Mouse (Mus musculus): ENCODE results near the gene Cggbp1.

The Cggbp1 gene

DNA sequence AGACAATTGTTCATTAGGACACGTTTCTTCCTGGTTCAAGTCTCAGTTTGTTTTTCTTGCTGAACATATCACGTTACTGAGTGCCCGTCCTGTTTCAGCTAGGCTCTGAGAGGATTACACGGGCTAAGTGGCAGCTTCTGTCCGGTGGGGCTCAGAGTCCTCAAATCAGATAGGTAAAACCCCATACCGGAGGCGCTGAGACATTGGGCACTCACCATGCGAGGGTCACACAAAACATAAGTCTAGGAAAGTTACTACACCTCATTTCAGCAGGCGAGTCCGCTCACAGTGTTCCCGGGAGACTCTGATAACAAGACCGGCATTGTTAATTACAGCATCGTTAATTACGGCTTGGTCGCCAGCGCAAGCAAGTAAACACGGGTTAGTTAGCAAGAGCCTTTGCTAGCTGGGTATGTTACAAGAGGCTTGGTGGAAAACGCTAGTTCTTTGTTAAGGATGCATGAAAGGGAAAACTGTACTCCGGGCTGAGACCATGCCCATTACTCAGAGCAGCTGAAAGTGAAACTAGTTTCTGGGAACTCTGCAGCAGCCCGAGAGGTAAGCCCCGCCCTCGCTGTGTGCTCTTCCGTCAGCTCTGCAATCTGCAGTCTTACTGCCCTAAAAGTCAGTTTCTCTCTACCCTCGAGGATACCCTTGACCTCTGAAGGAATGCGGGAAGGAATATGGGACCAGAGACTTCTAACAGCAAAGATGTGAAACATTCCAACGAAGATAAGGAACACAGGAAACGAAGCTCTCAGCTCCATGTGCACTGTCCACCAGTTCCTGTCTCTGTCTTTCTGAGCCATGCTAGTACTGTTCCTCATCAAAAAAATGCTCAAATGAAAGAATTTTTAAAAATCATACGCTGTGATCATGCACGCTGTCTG lies 21.9 kb downstream of the Cggbp1 start:
- peak; percentile 72 for DNase-seq (ENCODE audit: low read depth)

DNA sequence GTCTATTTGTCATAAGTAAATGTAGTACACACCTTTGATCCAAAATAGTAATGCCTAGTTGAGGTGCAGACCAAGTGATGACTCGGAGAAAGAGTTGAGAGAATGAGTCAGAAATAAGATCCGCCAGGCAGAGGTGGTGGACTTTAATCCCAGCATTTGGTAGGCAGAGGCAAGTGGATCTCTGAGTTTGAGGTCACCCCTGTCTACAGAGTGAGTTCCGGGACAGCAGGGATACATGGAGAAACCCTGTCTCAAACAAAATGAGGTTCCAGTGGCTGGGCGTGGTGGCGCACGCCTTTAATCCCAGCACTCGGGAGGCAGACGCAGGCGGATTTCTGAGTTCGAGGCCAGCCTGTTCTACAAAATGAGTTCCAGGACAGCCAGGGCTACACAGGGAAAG lies 23.6 kb downstream of the Cggbp1 start:
- no peak for DNase-seq (ENCODE audit: low read depth)

DNA sequence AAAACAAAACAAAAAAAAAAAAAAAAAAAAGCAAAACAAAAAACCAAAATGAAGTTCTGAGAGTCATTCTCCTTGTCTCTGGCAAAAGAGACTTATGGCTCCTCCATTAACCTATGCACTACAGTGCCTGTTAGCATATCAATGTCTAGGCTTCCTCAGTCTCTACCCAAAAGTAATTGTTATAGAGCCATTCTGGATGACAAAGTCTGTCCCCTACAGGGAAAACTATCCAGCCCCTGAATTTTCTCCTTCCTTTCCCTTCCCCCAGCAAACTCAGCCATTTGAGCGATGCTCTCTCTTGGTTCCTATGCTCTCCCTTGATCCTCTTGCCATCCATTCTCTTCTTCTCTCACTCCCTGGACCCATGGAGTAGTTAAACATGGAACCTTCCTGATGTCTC lies 24.0 kb downstream of the Cggbp1 start:
- no peak for DNase-seq (ENCODE audit: low read depth)

DNA sequence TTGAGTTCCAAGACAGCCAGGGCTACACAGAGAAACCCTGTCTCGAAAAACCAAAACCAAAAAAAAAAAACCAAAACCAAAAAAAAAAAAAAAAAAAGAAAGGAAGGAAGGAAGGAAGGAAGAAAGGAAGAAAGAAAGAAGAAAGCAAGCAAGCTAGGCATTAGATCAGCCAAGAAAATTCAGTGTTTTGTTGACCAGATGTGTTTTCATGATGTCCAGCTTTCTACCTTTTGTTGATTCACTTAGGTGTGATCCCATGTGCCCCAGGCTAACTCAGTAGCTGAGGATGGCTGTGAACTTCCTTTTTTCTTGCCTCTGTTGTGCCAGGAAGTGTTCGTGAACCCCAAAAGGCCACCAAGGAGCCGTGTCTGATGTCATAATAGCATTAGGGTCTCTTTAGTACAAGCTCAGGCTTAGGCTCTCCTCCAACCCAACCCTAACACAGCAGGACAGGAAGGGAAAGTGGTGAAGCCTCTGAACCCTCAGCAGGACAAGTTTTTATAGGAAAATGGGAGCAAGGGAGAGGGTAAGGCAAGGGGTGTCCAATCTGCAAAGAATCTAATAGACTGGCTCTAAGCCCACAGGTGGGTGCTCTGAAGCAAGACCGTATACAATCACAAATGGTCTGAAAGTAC lies 25.0 kb downstream of the Cggbp1 start:
- DNase-seq (ENCODE audit: low read depth), result no peak

DNA sequence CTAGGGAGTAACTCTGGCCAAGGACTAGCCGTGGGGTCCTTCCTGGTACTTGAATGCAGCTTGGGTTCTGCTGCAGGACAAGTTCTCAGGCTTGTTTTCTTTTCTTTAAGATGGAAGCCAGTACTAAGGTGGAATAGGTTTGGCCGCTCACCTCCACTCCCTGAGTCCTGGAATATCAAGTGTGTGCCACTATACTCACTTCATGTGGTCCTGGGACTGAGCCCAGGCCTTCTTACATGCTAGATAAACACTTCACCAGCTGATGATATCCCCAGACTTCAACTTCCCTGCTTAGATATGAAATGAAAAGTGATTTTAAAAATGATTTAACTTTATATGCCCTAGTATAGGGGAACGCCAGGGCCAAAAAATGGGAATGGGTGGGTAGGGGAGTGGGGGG lies 25.5 kb downstream of the Cggbp1 start:
- no peak for DNase-seq (ENCODE audit: low read depth)

DNA sequence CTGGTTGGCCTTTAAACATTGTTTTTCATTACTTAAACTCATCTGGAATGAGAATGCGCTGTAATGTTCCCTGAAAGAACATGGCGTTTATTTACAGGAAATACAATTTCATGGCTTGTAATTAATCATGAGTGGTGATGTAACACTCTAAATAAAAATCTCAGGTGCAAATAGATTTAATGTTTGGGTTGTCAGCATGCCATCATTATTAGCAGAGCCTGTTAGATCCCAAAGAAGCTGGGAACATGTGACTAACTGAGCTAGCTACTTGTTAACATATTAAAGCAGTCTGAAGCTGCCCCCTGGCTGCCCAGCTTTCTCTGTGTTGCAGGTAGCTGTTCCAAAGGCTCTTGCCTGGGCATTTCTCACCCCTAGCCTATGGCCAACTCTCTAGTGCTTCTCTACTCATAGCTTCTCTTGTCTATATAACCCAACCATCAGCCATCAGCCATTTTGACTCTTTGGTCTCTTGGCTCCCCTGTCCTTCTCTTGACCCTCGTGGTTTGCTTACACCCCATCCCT lies 26.9 kb downstream of the Cggbp1 start:
- DNase-seq (ENCODE audit: low read depth), result no peak

DNA sequence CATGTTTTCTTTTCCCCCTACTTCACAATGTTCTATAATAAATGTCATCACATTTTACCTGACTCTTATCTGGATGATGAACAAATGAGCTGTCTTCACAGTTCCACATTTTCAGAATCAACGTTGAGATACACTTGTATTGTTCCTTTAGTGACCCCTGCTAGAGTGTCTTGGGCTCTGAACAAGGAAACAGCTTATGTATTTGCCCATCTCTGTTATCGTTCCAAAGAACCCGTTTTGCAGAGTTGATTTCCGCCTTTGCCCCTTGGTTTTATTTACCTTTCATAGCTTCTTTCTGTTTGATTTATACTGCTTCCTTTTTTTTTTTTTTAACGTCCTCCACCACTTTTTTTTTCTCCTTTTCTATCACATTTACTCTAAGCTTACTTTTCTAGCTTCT lies 27.9 kb downstream of the Cggbp1 start:
- DNase-seq (ENCODE audit: low read depth), result no peak

DNA sequence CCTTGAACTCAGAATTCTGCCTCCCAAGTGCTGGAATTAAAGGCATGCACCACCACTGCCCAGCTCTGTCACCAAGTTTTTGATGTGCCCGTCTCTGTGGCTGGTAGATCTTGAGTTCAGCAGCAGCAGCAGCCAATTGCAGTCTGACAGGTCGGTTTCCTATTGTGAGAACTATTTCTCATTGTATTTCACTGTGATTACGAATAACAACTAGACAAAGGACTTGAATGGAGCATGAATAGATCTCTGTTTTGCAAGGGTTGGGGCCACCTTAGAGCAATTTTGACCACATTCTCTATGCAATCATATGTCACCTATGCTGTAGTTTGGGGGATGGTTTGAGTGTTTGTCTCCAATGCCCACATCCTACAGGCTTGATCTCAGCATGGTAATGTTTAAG lies 29.2 kb downstream of the Cggbp1 start:
- DNase-seq (ENCODE audit: low read depth), result no peak

DNA sequence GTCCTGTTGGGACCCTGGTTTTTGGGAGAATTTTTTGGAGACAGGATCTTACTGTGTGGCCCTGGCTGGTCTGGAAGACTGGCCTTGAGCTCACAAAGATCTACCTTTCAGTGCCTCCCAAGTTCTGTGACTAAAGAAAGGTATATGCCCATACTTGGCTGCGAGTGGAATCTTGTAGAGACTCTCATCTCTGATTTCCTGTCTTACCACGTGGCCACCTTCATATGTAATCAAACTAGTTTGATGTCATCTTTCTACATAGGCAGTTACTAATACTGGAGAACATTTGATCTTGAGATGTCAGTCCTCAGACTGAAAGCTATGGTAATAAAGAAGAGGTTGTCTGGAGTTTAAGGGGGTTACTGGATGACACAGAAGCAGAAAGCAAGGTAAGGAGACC lies 29.6 kb downstream of the Cggbp1 start:
- no peak for DNase-seq (ENCODE audit: low read depth)

DNA sequence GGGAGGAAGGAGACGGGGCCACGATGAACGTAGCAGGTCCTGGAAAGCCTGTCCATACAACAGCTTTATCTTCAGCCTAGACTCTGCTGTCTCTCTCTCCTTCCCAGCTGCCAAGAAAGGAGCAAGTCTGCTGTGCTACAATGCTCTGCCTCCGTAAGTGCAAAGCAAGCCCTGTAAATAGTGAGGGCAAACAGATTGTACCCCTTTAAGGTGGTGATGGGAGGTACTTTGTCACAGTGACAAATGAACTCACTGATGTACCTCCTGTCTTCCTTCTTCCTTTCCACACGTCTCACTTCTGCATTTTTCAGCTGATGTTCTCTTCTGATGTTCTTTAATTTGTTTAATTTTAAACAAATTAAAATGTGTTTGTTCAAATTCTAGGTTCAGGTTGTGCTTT lies 32.1 kb downstream of the Cggbp1 start:
- no peak for DNase-seq (ENCODE audit: low read depth)

DNA sequence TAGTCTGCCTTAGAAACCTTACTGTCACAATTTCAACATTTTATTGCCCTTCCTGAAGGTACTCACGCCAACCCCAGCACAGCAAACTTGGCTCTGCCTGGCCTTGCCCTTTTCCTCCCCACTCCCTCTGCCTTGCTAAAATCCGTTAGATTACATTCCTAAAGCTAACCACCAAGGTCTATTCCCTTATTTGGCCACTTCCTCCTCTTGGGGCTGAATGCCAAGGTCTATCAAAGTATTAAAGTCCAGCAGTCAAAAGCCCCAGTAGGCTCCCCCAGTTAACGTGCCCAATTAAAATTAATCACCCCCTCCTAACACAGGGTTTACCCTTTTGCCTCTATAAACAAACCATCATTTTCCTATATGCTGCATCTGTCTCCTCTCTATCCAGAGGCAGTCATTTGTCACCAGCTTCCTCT lies 32.6 kb downstream of the Cggbp1 start:
- no peak for DNase-seq (ENCODE audit: low read depth)

DNA sequence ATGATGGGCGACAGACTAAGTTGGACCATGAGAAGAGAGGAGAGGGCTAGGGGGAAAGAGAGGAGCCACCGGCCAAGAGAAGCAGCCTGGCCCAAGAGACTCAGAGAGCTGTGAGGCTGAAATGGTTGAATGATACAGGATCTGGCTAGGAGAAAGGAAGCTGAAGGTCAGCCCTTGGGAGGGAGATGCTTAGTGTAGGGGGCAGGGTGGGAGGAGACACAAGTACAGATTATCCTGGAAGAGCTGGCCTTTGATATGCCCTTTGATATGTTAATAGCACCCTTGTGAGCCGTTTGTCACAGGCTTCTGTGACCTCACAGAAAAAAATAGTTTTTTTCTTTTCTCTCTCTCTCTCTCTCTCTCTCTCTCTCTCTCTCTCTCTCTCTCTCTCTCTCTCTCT lies 33.3 kb downstream of the Cggbp1 start:
- no peak for DNase-seq (ENCODE audit: low read depth)

DNA sequence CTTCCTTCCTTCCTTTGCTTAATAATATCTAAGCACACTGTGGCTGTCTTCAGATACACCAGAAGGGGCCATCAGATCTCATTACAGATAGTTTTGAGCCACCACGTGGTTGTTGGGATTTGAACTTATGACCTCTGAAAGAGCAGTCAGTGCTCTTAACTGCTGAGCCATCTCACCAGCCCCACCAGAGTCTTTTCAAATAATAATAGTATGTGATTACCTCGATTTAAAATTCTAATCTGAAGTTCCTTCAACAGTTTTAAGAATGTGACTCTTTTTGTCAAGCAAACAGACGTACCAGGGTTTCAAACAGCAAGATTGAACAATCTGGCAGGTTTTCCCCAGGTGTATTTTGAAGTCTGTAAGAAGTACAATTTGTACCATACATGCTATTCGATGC lies 33.8 kb downstream of the Cggbp1 start:
- DNase-seq (ENCODE audit: low read depth), result no peak

DNA sequence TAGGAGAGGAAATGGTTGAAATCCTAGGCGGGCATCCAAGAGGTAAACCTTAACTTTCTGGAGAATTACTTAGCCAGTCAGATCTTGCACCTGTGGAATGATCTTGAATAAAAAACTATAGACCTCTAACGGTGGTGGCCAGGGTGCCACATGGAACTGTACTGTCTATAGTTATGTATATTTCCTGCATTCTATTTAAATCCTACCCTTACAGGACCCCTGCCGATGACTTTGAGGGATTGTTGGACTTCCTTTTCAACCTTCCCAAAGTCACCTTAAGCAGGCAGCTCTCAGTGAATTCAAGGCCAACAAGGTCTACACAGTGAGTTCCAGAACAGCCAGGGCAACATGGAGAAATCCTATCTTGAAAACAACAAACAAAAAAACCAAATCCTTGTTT lies 37.7 kb downstream of the Cggbp1 start:
- DNase-seq (ENCODE audit: low read depth), result no peak

DNA sequence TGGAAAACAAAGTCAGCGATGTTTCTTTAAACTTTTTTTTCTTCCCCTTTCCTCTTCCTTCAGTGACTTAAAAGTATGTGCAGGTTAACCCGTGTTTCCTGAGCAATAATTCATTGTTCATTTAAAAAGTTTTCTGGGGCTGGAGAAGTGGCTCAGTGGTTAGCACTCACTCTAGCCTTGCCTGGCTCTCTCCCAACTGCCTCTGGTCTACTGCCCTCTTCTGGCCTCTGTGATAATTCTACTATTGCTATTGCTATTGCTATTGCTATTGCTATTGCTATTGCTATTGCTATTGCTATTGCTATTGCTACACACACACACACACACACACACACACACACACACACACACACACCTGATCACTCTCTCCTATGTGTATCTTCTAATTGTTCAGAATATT lies 47.3 kb downstream of the Cggbp1 start:
- DNase-seq (ENCODE audit: low read depth), result peak; percentile 28

DNA sequence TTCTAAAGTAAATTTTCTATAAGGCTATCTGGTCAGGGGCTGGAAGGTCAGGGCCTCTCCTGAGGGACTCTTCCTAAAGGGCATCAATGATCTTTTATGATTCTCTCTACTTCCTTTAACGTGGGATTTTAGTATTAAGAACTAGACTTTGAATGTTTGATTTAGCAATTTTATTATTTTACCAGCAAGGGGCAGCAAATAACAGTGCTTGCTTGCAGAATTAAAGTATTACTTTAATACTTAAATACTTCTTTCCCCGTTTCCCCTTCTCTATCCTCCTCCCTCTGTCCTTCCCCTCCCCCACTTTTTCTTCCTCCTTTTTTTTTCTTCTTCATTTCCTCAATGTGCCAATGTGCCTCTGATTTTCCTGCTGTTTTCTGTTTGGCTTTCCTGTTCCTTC lies 51.5 kb downstream of the Cggbp1 start:
- DNase-seq (ENCODE audit: low read depth), result no peak

DNA sequence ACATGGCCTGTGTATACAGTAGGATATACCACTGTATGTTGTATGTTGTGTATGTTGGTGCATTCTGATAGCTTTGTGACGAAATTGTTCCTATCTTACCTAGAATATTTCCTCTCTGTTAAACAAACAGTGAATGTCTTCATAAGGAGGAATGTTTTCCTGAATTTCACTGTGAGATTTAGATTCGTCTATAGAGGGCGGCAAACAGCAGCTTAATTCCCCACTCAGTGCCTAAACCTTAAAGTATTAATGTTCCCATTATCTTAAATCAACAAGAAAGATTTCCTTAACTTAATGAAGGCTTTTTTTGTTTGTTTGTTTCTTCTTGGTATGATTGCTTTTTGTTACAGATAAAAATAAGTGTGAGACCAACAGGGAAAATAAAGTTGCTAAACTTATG lies 55.3 kb downstream of the Cggbp1 start:
- no peak for DNase-seq (ENCODE audit: low read depth)

DNA sequence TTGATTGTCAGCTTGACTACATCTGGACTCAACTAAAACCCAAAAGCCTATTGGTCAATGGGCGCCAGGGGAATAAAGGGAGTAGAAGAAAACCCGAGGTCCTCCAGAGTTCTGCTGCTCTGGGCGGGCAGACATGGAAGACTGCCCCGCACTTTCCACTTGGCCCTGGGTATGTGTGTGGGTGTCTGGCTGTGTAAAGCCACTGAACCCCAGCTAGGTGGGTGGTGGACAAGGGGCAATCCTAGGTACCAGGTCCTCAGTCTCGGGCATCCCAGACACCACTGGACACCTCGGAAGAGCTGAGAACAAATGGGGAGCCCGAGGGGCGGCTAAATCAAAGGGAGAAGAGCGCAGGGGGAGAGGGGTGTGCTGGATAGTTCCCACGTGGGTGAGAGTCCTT lies 57.0 kb downstream of the Cggbp1 start:
- DNase-seq (ENCODE audit: low read depth), result no peak
